Mouse (Mus musculus): ENCODE measurements around the gene Gm29735.
"Not testable (repeated sequence)": the region's sequence is repeated elsewhere in the genome, so short reads cannot be mapped to it uniquely, and the experiment has no call there.

Gene Gm29735

DNA sequence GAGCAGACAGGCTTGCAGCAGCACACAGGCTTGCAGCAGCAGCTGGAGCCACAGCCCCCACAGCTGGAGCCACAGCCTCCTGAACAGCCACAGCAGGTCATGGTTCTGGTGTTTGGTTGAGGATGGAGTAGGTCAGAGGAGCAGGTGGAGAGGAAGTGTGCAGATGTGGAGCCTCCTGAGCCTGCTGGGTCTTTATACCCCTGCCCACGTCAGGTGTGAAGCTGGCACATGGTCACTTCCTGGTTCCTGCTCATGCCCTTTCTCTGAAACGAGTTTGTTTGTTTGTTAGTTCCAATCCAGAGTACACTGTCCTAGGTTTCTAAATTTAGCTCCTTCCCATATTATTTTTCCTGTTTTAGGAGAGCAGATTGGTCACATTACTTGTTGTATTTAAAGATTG lies at the start of gene Gm29735:
TSS of gene Gm29735 (minus strand) at position 101 of the 400 bp plus-strand sequence.
- DNase-seq: not testable (repeated sequence)

GRCm38 (mm10) chr7:142205488-142205887 lies 48.6 kb upstream of the Gm29735 start:
- no peak for DNase-seq

DNA sequence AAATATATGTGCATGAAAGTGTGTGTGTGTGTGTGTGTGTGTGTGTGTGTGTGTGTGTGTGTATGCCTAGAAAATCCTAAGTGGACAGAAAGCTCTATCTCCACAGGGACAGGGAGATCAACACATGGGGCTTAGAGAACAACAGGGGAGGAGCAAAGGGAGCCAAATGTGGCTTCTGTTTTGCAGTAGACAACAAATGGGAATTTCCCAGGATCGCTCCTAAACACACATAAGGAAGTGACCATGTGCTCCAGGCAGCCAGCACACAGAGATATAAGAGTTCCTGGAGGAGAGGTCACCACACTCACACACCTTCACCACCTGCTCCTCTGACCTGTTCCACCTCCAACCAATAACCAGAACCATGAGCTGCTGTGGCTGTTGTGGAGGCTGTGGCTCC lies 44.2 kb upstream of the Gm29735 start, which contains the start of gene Krtap5-3:
TSS of gene Krtap5-3 (plus strand) at position 301 of the 400 bp plus-strand sequence.
- DNase-seq: no peak

DNA sequence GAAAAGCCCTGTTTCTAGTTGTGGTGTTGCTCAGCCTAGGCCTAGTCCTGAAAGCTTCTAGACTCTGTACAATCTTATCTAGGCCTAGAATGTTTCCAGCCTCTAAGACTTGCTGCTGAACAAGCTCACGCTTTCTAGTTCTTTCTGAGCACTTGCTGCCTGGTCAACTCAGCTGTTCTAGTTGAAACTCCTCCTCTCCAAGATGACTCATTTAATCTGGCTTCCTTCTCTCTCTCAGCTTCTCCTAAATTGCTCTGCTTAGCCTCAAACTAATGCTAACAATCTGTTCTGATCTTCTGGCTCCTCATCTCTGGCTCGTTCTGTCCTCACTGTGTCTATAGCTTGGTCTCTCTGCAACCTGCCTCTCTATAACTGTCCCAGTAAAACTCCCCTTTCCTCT lies 41.8 kb upstream of the Gm29735 start:
- no peak for DNase-seq

DNA sequence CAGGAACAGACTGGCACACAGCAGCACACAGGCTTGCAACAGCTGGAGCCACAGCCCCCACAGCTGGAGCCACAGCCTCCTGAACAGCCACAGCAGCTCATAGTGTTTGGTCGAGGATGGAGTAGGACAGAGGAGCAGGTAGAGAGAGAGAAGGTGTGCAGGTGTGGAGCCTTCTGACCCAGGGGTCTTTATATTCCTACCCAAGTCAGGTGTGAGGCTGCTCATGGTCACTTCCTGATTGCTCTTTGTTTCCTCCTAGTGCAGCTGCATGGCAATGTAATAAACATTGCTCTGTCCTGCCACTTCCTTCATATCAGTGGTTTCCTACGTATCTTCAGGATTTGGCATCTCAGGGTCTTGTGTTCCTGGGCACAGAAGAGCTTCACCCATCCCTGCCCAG lies 33.4 kb upstream of the Gm29735 start, which contains the start of gene Gm10153:
TSS of gene Gm10153 (minus strand) at position 101 of the 400 bp plus-strand sequence.
- no peak for DNase-seq

- no peak for DNase-seq
Measured at GRCm38 (mm10) chr7:142188156-142188555, 31.2 kb upstream of the Gm29735 start.

DNA sequence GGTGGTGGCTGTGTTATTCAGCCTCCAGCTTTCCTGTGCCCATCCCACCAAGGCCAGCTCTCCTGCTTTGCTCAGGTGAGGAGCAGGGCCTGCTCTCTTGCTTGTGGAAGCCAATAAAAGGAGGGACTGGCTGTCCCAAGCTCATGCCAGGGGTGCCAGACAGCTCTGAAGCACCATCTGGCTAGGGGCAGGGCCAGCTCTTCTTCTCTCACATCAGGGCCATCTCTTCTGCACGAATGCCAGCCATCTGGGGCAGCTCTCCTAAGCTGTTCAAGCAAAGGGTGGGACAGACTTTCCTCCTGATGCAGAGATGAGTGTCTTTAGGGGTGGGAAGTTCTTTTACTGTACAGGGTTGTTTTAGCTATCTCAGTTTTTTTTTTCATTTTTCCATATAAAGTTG lies 24.1 kb upstream of the Gm29735 start:
- DNase-seq: no peak

GRCm38 (mm10) chr7:142178685-142179084 lies 21.8 kb upstream of the Gm29735 start:
- DNase-seq: no peak

DNA sequence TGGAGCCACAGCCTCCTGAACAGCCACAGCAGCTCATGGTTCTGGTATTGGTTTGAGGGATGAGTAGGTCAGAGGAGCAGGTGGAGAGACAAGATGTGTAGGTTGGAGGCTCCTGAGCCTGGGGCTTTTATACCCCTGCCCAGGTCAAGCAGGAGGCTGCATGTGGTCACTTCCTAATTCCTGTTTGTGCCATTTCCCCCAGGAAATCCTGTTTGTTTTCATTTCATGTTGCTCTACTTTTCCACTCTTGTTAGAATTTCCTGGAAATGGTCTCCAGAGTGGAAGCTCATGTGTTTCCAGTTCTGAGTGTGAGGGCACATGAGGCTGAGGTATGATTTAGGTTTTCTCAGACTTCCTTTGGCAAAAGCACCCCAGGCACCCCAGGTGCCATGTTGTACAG lies 19.0 kb upstream of the Gm29735 start, which contains the start of gene Krtap5-2:
TSS of gene Krtap5-2 (minus strand) at position 101 of the 400 bp plus-strand sequence.
- not testable (repeated sequence) for DNase-seq

GRCm38 (mm10) chr7:142169836-142170235 lies 12.9 kb upstream of the Gm29735 start:
- DNase-seq: no peak

- DNase-seq: not testable (repeated sequence)
Measured at GRCm38 (mm10) chr7:142165639-142166038, 8.7 kb upstream of the Gm29735 start, which contains the start of gene Gm4553. TSS of gene Gm4553 (minus strand) at chr7:142165739.

- no peak for DNase-seq
Measured at GRCm38 (mm10) chr7:142159366-142159765, 2.5 kb upstream of the Gm29735 start.

DNA sequence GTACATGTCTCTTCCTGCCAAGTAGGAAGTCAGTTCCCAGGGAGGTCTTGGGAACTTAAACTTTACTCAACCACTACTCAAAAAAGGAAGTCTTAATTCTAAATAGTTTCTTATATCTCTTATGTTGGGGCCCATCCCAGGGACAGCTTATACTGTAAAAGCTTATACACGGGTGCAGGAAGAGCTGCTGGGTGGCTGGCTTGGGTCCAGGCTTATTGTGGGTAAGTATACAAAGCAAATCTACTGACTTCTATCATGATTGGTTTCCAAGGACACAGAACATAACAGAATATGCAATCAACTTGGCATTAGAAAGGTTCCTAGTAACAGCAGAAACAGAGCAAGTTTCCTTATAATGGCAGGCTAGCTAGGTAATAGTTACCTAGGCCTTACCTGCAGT lies 1.6 kb downstream of the Gm29735 start:
- DNase-seq: no peak

DNA sequence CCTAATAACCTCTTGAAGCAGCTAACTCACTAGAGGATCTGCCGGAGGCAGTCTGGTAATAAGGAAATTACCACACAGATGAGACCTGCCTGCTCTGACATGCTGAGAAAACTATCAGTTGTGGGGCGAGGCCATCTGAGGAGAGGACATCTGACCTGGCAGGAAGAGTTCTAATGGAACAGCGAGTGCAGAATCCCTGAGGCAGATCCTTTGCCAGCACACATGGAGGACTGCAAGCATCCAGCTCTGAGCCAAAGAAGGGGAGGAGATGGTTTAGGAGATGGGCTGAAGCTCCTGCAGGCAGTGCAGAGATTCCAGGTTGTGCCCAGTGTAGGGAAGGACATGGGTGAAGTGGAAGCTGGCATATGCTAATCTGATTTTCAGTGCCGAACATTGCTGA lies 4.7 kb downstream of the Gm29735 start:
- DNase-seq: no peak

GRCm38 (mm10) chr7:142148633-142149032 lies 8.3 kb downstream of the Gm29735 start:
- DNase-seq: no peak

GRCm38 (mm10) chr7:142146033-142146432 lies 10.9 kb downstream of the Gm29735 start:
- peak; percentile 78 for DNase-seq

DNA sequence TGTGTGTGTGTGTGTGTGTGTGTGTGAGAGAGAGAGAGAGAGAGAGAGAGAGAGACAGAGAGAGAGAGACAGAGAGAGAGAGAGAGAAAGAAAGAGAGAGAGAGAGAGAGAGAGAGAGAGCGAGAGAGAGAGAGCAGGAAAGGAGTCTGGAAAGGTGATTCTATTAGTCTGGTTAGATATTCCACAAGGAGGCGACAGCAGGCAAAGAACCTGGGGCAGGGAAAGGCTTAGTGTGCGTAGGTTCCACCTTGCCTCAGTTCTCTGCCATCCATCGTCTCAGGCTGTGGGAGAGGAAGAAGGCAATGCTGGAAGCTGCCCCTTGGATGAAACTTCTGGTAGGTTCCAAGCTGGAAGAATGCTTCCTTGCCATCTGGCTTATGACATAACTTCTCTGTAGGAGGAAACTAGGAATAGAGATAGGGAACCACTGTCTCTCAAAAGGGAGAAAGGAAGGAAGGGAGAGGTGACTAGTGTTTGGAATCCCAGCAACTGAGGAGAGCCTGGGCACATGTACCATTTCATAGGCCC lies 11.4 kb downstream of the Gm29735 start:
- DNase-seq: no peak

GRCm38 (mm10) chr7:142144507-142144906 lies 12.4 kb downstream of the Gm29735 start, which contains the start of gene Gm45337:
TSS of gene Gm45337 (minus strand) at chr7:142144607.
- DNase-seq: no peak

- DNase-seq: not testable (repeated sequence)
Measured at GRCm38 (mm10) chr7:142143506-142144010, 13.4 kb downstream of the Gm29735 start.

- DNase-seq: no peak
Measured at GRCm38 (mm10) chr7:142140696-142141095, 16.2 kb downstream of the Gm29735 start.

- not testable (repeated sequence) for DNase-seq
Measured at GRCm38 (mm10) chr7:142135934-142136333, 21.0 kb downstream of the Gm29735 start, which contains the start of gene Gm39115. TSS of gene Gm39115 (minus strand) at chr7:142136034.

- DNase-seq: peak; percentile 26
Measured at GRCm38 (mm10) chr7:142134206-142134995, 22.5 kb downstream of the Gm29735 start.

DNA sequence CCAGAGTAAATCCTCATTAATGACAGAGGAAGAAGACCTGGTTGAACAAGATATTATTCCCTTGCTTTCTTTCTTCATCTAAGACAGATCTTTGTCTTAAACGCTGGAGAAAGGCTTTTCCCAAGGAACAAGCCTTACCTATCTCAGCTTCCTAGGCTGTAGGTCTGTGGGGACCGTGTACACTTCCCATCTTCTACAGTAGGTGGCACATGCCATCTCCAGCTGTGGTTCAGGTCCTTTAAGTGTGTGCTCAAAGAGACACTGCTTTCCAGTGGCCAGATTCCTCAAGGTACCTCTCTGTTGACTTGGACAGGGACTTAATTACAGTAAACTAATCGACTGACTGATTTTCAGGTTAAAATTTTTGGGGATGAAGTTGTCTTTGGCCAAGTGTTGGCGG lies 28.1 kb downstream of the Gm29735 start:
- DNase-seq: no peak

GRCm38 (mm10) chr7:142120629-142121028 lies 36.3 kb downstream of the Gm29735 start, which contains the start of gene Gm45618:
TSS of gene Gm45618 (minus strand) at chr7:142120729.
- DNase-seq: not testable (repeated sequence)

All from kidney, postnatal 10 days (tissue).